Mouse (Mus musculus) granulocyte monocyte progenitor cell, adult 5-6 weeks (primary cell): ENCODE measurements around the gene Clmn. TPM values are rescaled to one million over a fixed set of nuclear protein-coding genes. Genes with fewer than 3 reads are reported as not detected.
"Not testable (repeated sequence)": the region's sequence is repeated elsewhere in the genome, so short reads cannot be mapped to it uniquely, and the experiment has no call there.

Experiments used
- ATAC-seq: replicated peaks from 2 replicates; pipeline ENCODE4 v1.8.0; 2016; ENCODE audit warnings: mild to moderate bottlenecking, moderate TSS enrichment, inconsistent platforms; ENCODE audit not compliant: poor library complexity, severe bottlenecking
- total RNA-seq, 2 experiments: library from RNA; stranded (forward) in 1 of 2; stranded (reverse) in 1 of 2; fragments of 200-712, 200-1000 nt in 1 of 2; fragments of >200 nt in 1 of 2; fragmentation: Nextera tagmentation in 1 of 2; gene quantifications; 2 replicates each; pipeline ENCODE4 v1.2.3; 2014 to 2017

The Clmn gene
- total RNA-seq, 2 experiments from 2014 or later = 0.84 TPM; not detected in 1

- ATAC-seq = not testable (repeated sequence)
Measured at GRCm38 (mm10) chr12:104726436-104726835, 138.4 kb downstream of the Clmn start.

- no peak for ATAC-seq
Measured at GRCm38 (mm10) chr12:104722056-104722455, 142.8 kb downstream of the Clmn start.

DNA sequence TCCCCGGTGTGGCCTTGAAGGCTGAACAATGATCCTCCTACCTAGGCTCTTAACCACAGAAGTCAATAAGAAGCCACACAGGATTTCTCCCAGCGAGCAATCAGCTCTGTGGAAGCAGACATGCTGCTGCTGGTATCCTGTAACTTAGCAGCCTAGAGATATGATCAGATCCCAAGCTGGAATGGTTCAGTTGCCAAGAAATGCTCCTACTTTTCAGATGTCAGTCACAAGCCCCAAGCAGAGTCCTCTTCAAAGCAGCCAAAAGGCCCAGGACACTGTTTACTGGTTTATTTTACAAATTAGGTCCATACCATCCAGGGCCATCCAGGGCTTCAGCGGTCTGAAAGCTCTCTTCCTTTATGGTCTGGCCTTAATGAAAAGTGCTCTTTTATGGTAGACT is 143.9 kb downstream of the Clmn start:
- no peak for ATAC-seq

- ATAC-seq = no peak
Measured at GRCm38 (mm10) chr12:104718956-104719355, 145.9 kb downstream of the Clmn start.

DNA sequence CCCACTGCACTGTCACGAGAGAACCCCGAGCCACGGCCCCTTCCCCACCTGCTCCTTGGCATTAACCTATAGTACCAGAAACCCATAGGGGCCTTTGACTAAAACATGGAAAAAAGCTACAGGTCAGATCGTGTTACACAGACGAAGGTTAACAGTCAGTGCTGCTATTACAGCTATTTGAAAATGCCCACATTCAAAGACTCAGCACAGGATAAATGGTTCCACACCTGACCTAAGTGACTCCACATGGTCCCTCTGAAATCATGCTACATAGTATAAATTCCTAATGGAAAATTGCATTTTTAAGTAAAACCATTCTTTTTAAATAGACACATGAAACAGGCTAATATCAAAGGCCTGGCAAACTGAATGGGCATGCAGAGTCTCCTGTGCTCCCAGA is 148.5 kb downstream of the Clmn start:
- no peak for ATAC-seq

- peak; percentile 89 for ATAC-seq
Measured at GRCm38 (mm10) chr12:104715453-104715852, 149.4 kb downstream of the Clmn start.

Other genes starting within 250 kb of the Clmn start
- 49.1 and 51.6 TPM in 2 replicates for gene Dicer1, start 113.1 kb downstream of the Clmn start, total RNA-seq (2014; fragmentation: Nextera tagmentation)
- gene Dicer1, start 113.1 kb downstream of the Clmn start, total RNA-seq (2017) = 33.2 and 39.5 TPM in 2 replicates
- gene Syne3, start 144.7 kb upstream of the Clmn start, total RNA-seq (2014; fragmentation: Nextera tagmentation) = 13.4 and 20.1 TPM in 2 replicates
- gene Syne3, start 144.7 kb upstream of the Clmn start, total RNA-seq (2017) = 20.3 and 22.4 TPM in 2 replicates
- 50.7 and 56.1 TPM in 2 replicates for gene Glrx5, start 167.6 kb upstream of the Clmn start, total RNA-seq (2014; fragmentation: Nextera tagmentation)
- 27.2 and 29.8 TPM in 2 replicates for gene Glrx5, start 167.6 kb upstream of the Clmn start, total RNA-seq (2017)